Mouse (Mus musculus) erythroblast, embryonic 14.5 days (primary cell): ENCODE results near the gene Gnpat.

Experiments
- GATA1 ChIP-seq: IDR thresholded peaks from 2 replicates; pipeline ENCODE4 v1.6.1; 2012; ENCODE audit warnings: low read length, inconsistent platforms, mixed read lengths
- TAL1 ChIP-seq: IDR thresholded peaks from 3 replicates; pipeline ENCODE4 v1.6.1; 2012; ENCODE audit warnings: low read length, inconsistent platforms, mixed read lengths

GRCm38 (mm10) chr8:124872081-124872480 is 9.2 kb downstream of the Gnpat start:
- TF ChIP-seq GATA1 = no peak
- no peak for TF ChIP-seq TAL1
